Mouse (Mus musculus): Measurements from ENCODE around the gene Zglp1.

GRCm38 (mm10) chr9:21104814-21105213 lies 37.9 kb upstream of the Zglp1 start:
- TF ChIP-seq CTCF (IDR thresholded peaks at IDR 0.05; ENCODE audit: low read depth), result no peak
- no peak for TF ChIP-seq EP300 (IDR thresholded peaks at IDR 0.05; ENCODE audit: low read depth)

Measured in liver, postnatal 0 days (tissue).